Mouse (Mus musculus) T-cell, adult 2 months (primary cell): Measurements from ENCODE around the gene Hinfp.
"Not testable (repeated sequence)": the region's sequence is repeated elsewhere in the genome, so short reads cannot be mapped to it uniquely, and the experiment has no call there.

Experiments used
- DNase-seq: peaks from one replicate; pipeline ENCODE4 v3.0.0; 2022; ENCODE audit warnings: low spot score

Gene Hinfp

DNA sequence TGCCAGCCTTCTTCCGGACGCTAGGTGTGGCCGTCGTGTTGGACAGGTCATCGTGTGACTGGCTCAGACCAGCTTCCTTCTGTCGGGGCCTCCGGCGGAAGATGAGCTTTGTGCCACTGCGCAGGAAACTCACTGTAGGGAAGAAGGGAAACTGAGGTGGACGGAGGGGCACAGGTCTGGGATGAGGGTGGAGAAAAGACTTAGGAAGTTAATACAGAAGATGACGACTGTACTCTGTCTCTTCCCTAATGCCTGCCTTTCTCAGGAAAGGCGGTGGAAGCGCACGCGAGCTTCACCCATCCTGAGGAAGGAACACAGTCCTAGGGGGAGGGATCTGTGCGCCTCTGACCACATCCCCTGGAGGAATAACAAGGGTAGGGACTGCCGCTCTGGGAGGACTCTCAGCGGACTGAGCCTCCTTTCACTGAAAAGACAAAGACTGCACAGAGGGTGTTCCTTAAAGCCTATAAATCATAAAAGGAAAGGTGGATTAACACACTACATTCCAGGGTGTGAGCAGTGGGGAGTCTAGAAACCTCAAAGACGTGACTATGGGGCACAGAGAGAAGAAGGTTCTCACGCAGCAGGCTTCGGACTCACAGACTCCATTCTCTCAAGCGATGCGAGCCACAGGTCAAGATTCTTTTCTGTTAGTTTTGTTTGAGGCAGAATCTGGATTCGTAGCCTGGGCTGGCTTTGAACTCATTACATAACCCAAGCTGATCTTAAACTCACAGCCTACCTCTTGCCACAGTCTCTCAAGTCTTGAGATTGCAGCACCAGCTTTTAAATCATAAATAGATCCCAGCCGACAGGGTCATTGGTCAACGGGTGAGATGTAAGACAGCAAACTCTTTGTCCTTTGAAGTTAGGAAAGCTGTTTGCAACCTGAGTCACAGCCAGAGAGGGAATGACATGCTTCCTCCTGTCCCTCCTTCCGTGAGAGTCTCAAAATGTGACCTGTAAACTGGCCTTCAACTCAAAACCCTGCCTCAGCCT lies 6.0 kb upstream of the Hinfp start:
- no peak for DNase-seq

DNA sequence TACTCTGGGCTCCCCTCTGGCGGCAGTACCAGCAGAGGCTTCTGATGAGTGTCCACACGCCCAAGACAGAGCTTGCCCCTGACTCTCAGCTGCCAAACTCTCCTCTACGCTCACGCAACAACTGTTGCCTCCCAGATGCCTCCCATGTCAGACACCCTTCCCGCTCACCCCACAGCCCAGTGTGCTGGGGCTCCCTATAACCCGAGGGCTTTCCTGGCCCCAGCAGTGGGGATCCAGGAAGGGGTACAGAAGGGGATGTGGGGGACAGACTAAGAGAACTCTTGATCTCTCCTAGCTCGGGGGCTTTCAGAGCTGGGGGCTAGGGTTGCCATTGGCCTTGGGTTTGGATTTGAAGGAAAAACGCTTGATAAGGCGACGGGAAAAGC lies 5.3 kb upstream of the Hinfp start:
- DNase-seq = no peak

DNA sequence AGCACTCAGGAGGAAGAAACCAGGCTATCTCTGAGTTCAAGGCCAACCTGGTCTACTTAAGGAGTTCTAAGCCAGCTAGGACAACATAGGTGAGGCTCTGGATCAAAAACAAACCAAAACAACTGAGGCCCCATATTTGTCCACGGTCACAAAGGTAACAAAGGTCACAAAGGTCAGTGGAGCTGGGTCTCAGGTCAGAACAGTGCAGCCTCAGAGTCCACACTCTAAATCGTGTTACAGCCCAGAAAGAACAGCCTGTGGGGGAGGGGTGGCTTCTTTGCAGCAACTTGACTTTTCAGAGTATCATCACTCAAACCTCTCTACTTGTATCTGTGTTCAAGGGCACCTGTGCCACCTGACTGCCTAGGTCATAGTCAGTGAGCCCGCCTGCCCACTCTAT lies 4.3 kb upstream of the Hinfp start:
- DNase-seq = no peak

DNA sequence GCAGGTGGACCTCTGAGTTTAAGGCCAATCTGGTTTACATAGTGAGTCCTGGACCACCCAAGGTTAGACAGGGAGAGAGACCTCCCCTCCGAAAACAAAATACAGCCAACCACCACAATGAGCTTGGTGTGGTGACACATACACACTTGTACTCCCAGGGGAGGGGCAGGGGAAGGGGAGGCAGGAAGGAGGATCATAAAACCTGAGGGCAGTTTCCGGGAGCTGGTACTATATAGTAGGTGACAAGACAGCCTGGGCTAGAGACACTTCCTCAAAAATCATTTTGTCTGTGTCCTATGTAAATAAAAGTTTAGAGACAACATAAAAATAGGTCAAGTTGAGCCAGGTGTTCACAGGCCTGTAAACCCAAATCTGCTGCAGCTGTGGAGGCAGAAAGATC lies 1.8 kb upstream of the Hinfp start:
- DNase-seq = no peak

DNA sequence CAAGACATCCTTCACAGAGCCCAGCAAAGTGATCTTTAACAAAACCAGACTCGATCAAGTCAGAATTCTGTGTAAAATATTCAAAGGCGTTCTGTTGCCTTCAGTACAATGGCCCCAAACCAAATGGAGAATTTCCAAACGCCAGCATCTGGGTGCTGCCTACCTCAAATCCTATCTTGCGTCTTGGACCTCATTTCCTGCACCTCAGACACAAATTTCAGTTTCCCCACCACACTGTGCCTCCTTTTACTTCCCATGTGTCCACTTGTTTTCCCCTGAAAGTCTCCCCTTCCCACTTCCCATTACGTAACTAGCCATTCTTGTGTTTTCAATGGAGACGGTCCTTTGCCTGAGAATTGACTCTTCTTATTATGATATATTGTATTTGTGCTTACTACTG lies 1.1 kb upstream of the Hinfp start:
- no peak for DNase-seq

DNA sequence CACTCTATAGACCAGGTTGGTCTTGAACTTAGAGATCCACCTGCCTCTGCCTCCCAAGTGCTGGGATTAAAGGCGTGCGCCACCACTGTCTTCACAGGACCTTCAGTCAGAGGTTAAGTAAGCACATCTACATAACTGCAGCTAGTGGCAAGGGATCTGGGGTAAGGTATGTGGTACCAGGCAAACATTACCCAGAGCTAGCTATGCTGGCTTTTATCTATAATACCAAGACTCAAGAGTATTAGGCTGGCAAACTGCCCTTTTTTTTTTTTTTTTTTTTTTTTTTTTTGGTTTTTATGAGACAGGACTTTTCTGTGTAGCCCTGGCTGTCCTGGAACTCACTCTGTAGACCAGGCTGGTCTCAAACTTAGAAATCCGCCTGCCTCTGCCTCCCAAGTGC lies 5.5 kb downstream of the Hinfp start:
- DNase-seq = not testable (repeated sequence)

DNA sequence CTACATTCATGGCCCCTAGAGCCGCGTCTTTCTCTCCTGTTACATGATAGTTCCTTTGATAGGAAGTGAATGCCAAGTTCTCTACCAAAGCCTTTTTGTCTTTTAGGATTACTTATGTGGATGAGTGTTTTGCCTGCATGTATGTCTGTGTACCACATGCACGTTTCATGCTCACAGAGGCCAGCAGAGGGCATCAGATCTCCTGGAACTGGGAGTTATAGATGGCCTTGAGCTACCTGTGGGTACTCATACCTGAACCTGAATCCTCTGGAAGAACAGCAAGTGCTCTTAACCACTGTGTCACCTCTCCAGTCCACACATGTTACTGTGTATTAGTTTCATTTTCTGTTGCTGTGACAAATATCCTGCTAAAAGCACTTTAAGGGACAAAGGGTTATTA lies 13.0 kb downstream of the Hinfp start:
- DNase-seq = peak; percentile 58

DNA sequence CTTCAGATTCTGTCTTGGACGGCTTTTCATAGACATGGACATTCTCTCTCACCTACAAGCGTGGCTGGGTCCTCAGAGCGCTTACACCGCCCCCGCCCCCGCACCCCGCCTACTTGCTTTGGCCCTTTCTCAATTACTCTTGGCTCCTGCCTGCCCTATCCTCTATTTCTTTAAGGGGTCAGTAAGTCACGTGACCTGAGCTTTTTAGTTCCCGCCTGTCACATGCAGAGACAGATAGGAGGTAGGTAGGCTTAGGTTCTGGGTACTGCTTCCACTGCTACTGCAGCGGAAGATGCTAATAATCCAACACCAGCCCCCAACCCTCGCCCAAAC lies 16.5 kb downstream of the Hinfp start:
- DNase-seq = no peak

DNA sequence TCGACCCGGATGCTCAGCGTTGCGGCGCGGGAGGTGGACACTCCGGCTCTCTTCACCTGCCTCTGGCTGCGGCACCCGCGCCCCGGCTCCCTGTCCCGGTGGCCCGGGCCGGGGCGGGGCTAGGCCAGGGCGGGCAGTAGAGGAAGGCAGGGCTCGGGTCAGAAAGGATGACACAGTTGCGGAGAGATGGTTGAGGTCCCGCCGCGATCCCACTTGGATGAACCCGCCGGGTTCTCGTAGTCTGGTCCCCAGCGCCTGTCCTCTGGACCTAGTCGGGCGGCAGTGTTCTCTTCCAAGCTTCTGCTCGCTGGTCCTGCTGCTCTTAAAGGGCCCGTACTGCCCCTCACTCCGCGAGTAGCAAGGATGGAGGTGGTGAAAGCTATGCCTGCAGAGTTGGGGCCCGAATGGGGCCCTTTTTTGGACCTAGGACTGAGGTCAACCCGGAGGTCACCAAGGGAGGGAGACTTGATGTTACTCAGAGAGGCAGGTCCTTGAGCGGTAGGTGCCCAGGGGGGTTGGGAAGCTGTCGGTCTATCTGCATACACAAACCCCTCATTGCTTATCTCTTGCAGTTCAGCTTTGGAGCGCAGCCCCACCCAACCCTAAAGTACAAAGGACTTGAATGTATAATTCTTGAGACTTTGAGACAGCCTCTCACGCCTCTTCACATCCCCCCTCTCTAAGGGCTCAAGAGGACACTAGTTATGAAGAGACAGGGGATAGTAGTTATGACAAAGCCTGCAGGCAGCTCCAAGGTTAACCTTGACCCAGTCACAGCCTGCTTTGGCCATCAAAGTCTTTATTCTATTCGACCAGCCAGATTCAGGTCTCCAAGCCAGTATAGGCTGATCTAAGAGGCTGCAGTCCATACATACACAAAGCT lies 17.2 kb downstream of the Hinfp start, which contains the start of gene Abcg4:
Gene Abcg4, minus strand, starts transcription at position 540 of the 883 bp plus-strand sequence.
- no peak for DNase-seq

DNA sequence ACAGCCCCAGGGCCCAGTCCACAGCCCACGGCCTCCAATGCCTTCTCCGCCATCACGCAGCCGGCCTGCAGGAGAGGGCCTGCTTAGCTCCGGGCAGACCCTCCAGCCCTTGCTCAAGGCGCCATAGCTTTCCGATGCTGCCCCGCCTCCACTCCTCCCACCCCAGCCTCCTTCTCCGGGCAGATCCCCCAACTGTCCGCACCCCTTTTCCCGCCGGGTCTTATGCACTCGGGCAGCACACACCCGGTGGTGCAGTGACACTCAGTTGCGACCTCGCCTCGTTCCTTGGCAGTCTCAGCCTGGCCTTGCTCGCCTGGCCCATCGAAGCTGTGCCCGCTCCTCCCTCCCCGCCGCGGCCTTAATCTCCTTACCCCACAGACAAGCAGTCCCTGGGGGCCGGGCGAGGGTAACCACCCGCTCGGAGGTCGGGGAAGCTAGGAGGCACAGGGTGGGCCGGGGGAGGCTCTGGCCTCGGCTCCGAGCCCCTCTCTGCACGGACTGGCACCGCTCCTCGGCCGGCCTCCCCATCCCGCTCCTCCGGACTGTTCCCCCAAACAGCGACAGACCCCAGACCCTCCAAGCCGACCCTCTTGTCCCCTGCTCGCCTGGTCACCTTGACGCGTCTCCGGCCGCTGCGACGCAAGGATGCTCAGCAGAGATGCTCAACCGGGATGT lies 17.9 kb downstream of the Hinfp start:
- DNase-seq = no peak

DNA sequence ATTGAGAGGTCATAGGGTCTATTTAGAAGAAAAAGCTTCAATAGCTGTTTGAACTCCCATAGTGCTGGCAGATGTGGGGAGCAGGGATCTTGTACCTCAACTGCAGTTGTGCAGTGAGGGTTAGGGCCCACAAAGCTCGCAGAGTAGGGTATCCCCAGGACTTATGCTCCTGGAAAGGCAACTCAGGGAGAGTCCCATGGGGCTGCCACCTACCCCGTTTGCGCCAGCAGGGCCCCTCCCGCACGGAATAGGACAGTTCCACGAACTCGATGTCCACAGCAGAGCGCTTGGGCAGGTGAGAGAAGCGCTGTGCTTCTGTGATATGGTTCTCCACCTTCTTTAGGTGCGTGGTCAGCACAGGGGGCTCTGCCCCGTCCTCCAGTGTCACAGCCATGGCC lies 18.5 kb downstream of the Hinfp start:
- no peak for DNase-seq

DNA sequence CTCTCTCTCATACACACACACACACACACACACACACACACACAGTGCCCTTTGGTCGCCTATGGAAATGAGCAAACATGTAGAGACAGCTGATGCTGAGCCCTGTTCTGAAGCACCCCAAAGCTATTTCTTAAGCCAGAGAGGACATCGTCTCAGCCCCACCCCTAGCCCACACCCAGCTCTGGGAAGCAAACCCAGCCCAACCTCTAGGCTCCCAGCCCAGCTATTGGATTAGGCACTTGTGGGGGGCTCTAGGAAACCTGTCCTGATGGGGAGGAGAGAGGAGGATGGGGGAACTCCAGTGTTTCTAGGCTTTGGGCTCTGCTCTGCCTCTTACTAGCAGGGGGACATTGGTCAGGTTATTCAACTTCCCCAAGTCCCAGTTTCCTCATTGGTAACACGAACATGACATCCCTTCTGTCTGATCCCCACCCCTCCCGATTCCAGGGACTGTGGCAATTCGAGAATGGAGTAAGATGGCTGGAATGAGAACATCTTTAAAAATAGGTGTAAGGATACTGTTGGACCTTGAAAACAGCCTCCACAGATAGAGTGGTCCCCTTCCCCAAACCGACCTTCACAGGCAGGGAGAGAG lies 19.1 kb downstream of the Hinfp start:
- no peak for DNase-seq

DNA sequence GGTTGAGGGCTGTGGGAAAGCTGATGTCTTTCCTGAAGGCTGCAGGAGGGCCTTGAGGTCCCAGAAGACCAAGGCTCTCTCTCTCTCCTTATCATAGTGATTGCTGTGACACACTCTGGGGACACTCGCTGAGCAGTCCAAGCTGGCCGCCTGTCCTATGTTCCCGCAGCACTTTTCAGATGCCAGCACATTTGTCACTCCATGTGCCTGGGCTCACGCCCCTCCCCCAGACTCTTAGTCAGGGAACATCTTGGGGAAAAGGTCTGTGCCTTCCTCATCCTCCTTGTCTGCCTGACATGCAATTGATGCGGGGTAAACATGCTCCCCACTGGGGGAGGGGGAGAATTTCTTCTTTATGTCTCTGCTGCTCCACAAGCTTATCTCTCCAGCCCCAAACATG lies 22.3 kb downstream of the Hinfp start:
- DNase-seq = no peak

DNA sequence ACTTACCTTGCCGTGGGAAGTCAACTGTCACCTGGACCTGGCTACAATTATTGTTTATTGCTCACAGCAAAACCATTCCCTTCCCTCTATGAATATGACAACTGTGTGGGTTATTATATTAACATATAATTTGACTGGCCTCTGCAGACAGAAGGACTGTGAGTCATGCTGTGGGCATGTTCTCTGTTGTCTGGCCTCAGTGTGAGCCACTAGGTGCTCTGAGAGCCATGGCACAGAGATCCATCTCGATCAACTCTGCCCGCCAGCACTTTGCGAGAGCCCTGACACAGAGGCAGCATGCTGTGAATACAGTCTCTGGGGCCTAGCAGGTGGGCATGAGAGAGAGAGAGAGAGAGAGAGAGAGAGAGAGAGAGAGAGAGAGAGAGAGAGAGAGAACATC lies 35.5 kb downstream of the Hinfp start:
- DNase-seq = no peak

DNA sequence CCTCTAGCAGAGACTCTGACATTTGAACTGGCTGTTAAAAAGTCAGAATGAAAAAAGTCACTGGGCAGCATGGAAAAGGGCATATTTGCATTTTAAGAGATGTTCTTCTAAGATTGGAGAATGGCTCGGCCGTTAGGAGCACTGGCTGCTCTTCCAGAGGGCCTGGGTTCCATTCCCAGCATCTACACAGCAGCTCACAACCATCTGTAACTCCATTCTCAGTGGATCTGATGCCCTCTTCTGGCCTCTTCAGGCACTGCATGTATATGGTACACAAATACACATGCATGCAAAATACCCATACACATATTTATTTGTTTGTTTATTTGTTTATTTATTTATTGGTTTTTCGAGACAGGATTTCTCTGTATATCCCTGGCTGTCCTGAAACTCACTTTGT lies 36.4 kb downstream of the Hinfp start:
- peak; percentile 41 for DNase-seq

DNA sequence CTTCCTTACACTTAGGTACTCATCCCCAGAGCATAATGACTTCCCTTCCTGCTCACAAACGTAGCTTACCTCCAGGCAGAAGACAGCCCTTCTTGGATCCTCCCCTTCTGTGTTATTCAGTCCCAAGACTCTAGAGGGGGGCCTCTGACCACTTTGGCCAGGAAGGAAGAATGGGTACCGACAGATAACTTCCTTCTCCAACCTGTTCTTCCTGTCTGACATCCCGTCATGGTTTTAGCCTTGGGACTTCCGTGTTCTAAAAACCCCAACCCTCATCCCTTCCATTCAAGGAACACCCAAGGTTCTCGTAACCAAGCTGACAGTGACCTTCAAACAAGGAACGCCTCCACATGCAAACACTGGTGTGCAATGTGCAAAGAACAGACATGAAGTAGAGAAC lies 37.0 kb downstream of the Hinfp start, which contains the start of gene Nlrx1:
Gene Nlrx1, minus strand, starts transcription at position 168 of the 400 bp plus-strand sequence.
- DNase-seq = peak; percentile 18

DNA sequence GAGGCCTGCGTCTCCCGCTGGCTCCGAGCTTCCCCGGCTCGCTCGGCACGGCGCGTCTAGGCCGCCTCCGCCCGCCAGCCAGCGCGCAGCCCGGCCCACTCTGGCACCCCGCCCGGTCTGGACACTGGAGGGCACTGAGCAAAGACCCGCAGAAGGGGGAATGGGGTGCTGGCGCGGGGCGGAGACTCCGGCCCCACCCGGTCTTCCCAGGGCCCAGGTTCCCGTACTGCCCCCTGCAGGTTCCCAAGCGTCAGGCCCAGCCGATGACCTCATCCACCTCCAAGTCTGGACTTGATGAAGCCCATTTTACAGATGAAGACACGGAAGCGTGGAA lies 37.5 kb downstream of the Hinfp start:
- peak; percentile 81 for DNase-seq

DNA sequence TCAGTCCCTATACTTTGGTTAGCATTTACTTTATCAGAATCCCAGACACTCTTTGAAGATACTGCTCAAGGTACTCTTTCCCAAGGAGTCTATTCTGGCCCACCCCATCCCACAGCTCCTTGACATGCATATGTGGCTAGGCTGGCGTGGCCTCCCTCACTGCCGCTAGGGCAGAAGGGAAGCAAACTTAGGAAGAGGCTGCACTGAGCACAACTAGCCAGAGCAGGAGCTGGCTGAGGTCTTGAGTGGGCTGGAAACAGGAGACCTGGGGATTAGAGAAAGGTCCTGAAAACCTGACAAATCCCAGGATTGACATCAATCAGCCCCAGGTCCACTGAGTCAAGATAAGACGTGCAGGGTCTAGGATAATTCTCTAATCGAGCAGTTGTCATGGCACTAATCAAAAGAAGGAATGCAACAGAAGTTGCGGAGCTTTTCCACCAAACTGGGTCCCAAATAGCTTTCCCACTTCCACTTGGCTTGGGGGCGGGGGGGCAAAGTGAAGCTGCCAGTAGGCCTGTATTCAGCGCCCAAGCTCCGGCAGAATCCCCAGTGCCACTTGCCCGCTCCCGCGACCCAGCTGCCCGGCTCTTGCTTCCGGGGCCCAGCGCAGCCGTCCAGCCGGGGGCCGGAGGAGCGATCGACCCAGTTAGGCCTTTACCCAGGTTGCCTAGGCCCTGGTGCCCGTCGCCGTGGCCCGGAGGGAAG lies 38.0 kb downstream of the Hinfp start:
- DNase-seq = no peak

DNA sequence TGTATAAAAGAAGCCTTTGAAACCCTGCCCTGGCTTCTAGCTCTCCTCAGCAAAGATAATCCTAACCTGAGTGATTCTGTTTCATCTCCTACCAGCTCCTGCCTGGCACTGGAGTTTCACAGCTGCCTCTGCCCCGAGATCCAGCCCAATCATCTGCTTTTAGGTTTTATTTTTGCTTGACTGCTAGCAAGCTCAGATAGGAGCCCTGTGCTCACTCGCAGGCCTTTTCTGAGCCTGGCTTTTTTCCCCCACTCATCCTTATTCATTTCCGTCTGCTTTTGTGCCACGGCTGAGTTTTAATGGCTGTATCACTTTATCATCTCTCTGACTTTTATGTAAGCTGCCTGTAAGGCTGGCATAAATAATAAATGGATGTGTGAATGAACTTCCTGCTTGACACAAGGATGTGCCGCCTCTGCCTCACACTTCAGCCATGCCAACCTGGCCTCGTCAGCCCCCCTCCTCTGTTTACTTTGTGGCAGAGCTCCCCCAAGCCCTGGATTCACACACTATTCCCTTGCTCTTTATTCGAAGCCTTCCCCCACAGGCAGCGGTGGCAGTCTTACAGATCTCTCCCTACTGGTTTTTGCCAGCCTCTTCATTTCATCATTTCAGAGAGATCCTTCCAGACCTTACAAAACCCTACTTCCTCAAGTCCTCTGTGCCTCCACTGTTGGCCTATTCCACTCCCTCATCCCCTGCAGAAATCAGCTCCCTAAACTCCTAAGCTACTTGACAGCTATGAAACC lies 38.8 kb downstream of the Hinfp start:
- DNase-seq = no peak

DNA sequence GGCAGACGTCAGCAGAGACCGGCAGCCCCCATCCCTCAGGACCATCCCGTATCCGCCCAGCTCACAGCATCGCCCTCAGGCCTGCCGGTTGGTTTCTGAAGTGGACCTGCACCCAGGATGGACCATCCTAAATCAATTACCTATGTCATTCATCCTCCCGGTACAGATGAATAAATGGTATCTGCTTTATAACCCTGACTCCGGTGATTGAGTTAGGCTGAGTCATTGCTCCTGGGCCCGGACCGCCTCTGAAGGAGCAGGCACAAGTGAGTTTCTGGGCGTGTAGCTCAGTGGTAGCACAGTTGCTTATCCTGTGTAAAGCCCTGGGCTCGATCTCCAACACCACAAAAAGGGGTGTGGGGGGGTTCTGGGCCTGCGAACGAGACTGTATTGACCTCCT lies 44.1 kb downstream of the Hinfp start:
- no peak for DNase-seq

DNA sequence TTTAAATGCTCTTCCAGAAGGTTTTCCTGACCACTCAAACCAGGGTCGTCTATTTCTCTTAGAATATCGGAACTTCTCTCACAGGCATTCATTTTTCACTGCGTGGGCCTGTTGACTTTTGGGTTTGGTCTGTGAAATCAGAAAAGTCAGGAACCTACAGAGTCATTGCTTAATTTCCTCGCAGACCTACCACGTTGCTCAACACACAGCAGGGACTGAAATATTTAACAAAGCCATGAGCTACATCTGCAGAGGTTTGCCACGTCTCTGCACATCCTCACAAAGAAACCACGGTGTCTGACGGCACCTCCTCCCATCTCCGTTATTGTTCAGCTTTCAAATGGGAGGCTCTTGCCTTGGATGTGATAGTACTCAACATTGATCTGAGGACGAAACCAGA lies 46.5 kb downstream of the Hinfp start:
- no peak for DNase-seq
